Mouse (Mus musculus) Patski (cell line): ENCODE results near the gene Pla2g2c. TPM values are rescaled to one million over a fixed set of nuclear protein-coding genes. Genes with fewer than 3 reads are reported as not detected.

Experiments
- ATAC-seq: fragments of 100-300 bp; one replicate; pipeline ENCODE4 v1.8.0; 2021
- CTCF ChIA-PET: fragments of 350-600 bp; sonication (Branson Sonifier 250); formaldehyde crosslinking; loops from one replicate; lab custom pipeline; 2022; ENCODE audit warnings: inconsistent platforms; lab: Charles Lee
- POLR2A ChIA-PET: fragments of 350-600 bp; sonication (Branson Sonifier 250); formaldehyde crosslinking; loops from one replicate; lab custom pipeline; 2022; ENCODE audit warnings: antibody characterized with exemption, inconsistent platforms; lab: Charles Lee
- DNase-seq: peaks from one replicate; pipeline ENCODE4 v3.0.0-alpha.2; 2011; ENCODE audit warnings: low read depth, low spot score
- H3K27me3 ChIP-seq: fragments of 371-371 bp; one replicate; pipeline ENCODE4 v1.5.1; 2021
- CTCF ChIP-seq: fragments of 100-300 bp; IDR thresholded peaks from one replicate; pipeline ENCODE4 v1.5.1; 2021
- in situ Hi-C: fragments of 300-500 bp; cut with MboI; formaldehyde crosslinking; loops from 3 replicates; pipeline ENCODE4 v1.11.1; 2018; ENCODE audit warnings: low pct_unique_long_range_greater_than_20kb, mixed read lengths
- polyA plus RNA-seq: library from polyadenylated mRNA; unstranded; gene quantifications from one replicate; pipeline ENCODE4 v1.2.3, GENCODE M21; 2021

Pla2g2c gene
- not detected for polyA plus RNA-seq

DNA sequence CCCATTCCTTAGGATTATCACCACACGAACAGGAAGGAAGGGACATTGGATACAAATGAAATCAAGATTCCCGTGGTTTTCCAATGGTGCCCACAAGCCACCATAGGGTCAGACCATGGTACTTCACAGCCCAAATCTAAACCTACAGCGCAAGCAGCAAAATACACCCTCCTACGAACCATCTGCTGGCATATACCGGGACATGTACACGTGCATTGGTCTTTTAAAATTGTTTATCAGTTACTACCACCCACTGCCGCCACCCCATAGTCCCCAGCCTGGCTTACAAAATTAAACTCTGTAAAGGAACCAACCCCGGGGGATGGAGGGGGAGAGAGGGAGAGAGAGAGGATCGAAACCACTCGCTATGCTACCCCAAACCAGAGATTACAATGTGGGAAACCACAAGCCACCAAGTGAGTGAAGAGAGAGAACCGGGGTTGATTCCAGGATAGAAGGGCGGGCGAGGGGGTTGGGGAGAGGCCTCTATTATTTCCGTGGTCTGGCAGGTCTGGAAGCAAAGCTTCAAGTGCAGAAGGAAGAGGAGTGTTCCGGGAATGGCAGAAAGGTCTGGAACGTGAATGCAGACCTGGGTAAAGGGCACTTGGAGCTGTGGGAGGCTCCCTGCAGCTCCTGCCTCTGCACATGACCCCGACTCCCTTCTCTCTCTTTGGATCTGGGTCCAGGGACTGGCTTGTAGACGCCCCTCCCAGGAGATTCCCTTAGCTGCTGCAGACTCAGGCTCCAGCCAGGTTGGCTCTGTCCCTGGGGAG lies at the start of gene Pla2g2c:
Gene Pla2g2c (plus strand): TSS at position 439 of the 773 bp plus-strand sequence.
- ChIA-PET POLR2A (no interaction called here), CTCF (no interaction called here)
- ATAC-seq = no peak
- in situ Hi-C loops = no loop called here
- peaks cover 37% of the 10 kb centered on the region for H3K27me3 ChIP-seq
- no peak for TF ChIP-seq CTCF
- DNase-seq = no peak

DNA sequence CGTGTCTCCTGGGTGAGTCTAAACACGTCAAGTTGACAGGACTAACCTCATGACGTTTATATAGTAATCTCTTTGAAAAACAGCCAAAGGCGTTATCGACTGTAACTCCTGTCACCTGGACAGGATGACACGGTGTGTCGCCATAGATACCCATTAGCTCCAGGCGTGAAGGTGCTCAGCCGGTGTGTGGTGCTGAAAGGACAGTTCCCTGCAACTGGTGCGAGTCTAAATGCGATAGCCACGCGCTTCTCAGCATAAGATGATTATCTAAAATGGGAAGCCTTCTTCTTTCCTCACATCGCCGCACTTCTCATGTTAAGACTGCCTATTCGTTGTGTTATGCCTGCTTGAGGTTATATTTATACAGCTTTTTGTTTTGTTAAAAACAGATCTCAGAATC lies 48.1 kb upstream of the Pla2g2c start:
- TF ChIP-seq CTCF = no peak
- no peak for ATAC-seq
- no peak for DNase-seq
- no peaks in the 10 kb centered on the region for H3K27me3 ChIP-seq
- ChIA-PET CTCF (interaction anchor here (1.2 kb wide), 1 partner anchor 9 kb away, joined by 3 read pairs; no protein-coding TSS in a partner anchor), POLR2A (no interaction called here)
- in situ Hi-C loops = no loop called here

DNA sequence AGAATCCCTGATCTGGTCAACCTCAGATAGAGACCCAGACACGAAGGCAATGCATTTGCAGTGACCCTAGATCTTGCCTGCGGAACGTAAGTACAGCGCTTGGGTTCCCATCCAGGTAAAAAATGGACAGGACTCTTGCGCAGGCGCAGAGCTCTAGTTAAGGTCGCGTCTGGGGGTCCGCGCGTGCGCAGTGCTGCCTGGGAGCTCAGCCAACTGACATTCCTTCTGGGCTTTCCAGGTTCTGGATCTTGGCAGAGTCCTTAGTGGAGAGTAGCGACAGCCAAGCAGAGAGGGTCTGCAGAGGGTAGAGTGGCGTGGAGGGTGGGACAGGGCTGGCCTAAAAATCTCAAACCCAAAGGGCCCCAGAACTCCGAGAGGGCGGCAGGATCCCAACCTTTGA lies 47.0 kb upstream of the Pla2g2c start:
- in situ Hi-C loops = no loop called here
- H3K27me3 ChIP-seq = no peaks in the 10 kb centered on the region
- TF ChIP-seq CTCF = no peak
- ChIA-PET POLR2A (no interaction called here), CTCF (interaction anchor here (1.2 kb wide), 1 partner anchor 10 kb away, joined by 3 read pairs; no protein-coding TSS in a partner anchor)
- DNase-seq = no peak
- no peak for ATAC-seq

DNA sequence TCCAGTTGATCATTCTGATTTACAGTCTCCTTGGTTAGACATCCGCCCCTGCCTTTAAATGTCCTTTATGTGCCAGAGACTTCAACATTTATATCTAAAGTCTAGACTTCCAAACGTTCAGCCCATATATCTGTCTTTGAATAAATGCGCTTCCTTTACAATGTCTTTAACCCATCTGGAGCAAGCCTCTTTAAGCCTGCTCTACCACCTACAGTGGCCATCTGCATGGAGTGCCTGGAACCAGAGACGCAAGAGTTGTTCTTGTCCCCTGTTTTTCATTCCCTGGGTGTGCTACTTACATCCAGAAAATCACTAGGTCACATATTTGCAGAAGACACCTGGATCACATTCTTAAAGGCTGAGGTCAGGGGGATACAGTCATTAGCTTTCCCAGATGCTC lies 44.5 kb upstream of the Pla2g2c start:
- DNase-seq (no peak), ATAC-seq (no peak)
- ChIA-PET CTCF (no interaction called here), POLR2A (no interaction called here)
- no peaks in the 10 kb centered on the region for H3K27me3 ChIP-seq
- in situ Hi-C loops = no loop called here
- no peak for TF ChIP-seq CTCF

DNA sequence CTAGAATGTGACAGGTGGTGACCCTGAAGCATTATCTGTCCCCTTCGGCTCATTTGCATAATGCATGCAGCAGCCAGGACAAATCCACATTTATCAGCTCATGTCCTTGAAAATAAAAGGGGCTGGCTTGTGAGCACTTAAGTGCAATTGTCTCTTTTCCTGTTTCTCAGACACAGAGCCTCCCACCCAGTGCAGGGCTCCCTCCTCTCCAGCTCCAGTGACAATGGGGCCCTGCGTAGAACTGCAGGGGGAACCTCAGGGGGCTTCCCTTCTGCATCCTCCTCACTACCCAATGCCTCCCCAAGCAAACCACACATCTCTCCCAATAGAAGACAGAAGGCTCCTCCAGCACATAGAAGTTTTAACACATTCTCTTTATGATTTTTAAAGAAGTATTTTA lies 41.8 kb upstream of the Pla2g2c start:
- DNase-seq (no peak), ATAC-seq (no peak)
- ChIA-PET POLR2A (no interaction called here), CTCF (no interaction called here)
- in situ Hi-C loops = no loop called here
- H3K27me3 ChIP-seq = no peaks in the 10 kb centered on the region
- no peak for TF ChIP-seq CTCF

- ChIA-PET CTCF (no interaction called here), POLR2A (no interaction called here)
- ATAC-seq = no peak
- no peaks in the 10 kb centered on the region for H3K27me3 ChIP-seq
- in situ Hi-C loops = no loop called here
- no peak for DNase-seq
- TF ChIP-seq CTCF = no peak
These were observed 38.8 kb upstream of the Pla2g2c start for GRCm38 (mm10) chr4:138685813-138686212.

- no peaks in the 10 kb centered on the region for H3K27me3 ChIP-seq
- ChIA-PET CTCF (no interaction called here), POLR2A (no interaction called here)
- in situ Hi-C loops = no loop called here
- ATAC-seq = no peak
- DNase-seq = no peak
- TF ChIP-seq CTCF = no peak
These were observed 35.5 kb upstream of the Pla2g2c start for GRCm38 (mm10) chr4:138689094-138689512.

DNA sequence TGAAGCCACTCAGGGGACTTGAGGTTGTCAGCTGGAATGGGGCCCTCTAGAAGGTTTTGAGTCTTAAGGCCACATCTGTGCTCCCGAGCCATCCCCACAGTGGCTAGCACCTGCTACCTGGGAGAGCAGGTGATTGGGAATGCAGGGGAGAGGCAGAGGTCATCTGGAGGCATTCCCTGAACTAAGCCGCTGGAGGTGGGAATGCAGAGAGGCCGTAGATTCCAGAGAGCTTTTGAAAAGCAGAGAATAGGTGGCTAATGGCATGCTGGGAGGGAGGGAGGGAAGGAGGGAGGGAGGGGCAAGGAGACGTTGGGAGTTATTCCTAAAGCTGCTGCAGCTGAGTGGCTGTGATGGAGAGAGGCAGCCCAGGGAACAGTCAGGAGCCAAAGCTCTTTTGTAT lies 34.0 kb upstream of the Pla2g2c start:
- ATAC-seq (no peak), DNase-seq (no peak)
- in situ Hi-C loops = no loop called here
- POLR2A ChIA-PET = no interaction called here
- no peaks in the 10 kb centered on the region for H3K27me3 ChIP-seq
- CTCF ChIA-PET = no interaction called here
- TF ChIP-seq CTCF = no peak

DNA sequence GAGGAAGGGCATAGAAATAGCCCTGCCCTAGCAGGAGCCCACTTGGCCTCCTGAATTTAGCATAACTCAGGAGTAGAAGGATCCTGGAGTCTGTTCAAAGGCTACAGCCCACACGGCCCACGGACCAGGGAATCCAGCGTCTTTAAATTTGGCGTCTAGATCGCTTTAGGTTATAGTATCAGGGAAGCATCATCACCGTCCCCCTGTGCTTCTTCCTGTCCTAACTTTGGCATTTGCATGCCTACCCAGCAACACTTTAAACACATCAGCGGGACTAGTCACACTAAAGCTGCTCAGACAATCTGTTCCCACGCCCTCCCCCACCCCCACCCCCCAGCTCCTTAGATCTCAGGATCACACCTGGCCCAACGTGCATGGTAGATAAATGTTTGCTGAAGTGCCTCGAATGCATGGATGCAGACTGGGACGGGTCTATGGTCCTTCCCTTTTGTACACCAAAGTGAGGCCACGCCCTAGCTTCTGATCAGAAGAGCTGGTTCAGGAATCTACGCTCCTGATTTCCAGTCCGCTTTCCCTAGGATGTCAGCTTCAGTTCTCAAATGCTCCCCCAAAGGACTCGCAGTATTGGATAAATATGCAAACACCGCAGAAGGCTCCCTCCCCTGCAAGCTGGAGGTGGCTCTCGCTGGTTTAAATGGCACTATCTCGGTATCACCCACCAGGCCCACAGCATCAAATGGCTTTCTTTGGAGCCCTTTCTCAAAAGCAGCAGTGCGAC lies 33.0 kb upstream of the Pla2g2c start:
- no peak for ATAC-seq
- TF ChIP-seq CTCF = no peak

DNA sequence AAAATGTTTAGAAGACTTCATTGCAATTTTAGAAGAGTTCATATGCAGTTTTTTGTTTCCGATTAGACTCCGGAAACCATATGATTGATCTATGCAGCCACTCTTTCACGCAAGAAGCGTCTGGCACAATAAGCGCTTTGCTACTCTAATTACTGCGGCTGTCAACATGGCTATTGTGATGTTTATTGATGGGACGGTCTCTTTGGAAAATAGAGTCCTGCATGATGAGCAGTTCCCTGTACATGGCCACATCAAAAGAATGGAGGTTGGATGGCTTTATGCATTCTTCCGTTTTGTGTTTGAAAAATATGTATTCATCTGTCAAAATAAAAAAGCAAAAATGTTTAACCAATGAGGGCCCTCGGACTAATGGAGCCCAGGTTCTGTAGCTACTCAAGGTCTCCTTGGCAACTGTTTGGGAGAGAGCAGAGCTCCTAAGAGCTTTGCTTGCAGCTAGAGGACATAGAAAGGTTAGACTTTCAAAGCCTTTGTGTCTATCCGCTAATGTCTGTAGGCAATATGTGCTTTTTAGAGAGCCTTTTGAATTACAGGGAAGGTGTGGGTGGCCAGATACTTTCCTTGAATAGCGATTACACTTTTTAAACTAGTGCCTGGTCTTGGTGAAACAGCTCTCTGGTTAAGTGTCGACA lies 31.4 kb upstream of the Pla2g2c start:
- in situ Hi-C loops = no loop called here
- no peaks in the 10 kb centered on the region for H3K27me3 ChIP-seq
- DNase-seq (no peak), ATAC-seq (no peak)
- no peak for TF ChIP-seq CTCF
- POLR2A ChIA-PET = no interaction called here
- CTCF ChIA-PET = no interaction called here

More for the DNA sequence above, 33.0 kb upstream of the Pla2g2c start:
- ChIA-PET CTCF (no interaction called here), POLR2A (no interaction called here)
- H3K27me3 ChIP-seq = no peaks in the 10 kb centered on the region
- in situ Hi-C loops = no loop called here
- no peak for DNase-seq

- no peak for DNase-seq
- ChIA-PET CTCF (interaction anchor here (1.4 kb wide), 1 partner anchor 249 kb away, joined by 4 read pairs; no protein-coding TSS in a partner anchor), POLR2A (no interaction called here)
- H3K27me3 ChIP-seq = no peaks in the 10 kb centered on the region
- in situ Hi-C loops = no loop called here
- ATAC-seq = no peak
- no peak for TF ChIP-seq CTCF
These were observed 27.9 kb upstream of the Pla2g2c start for GRCm38 (mm10) chr4:138696720-138697119.
